Mouse (Mus musculus) erythroblast, embryonic 14.5 days (primary cell): ENCODE data around the gene Nuak2. TPM values are rescaled to one million over a fixed set of nuclear protein-coding genes. Genes with fewer than 3 reads are reported as not detected.

Source experiments
- H3K27me3 ChIP-seq: 2 replicates; pipeline ENCODE4 v1.6.1; 2012; ENCODE audit warnings: inconsistent platforms; ENCODE audit not compliant: control insufficient read depth
- H3K36me3 ChIP-seq: 2 replicates; pipeline ENCODE4 v1.6.1; 2012; ENCODE audit warnings: mild to moderate bottlenecking, inconsistent platforms; ENCODE audit not compliant: control insufficient read depth
- H3K4me1 ChIP-seq: 2 replicates; pipeline ENCODE4 v1.6.1; 2012; ENCODE audit warnings: inconsistent platforms; ENCODE audit not compliant: control insufficient read depth
- H3K4me3 ChIP-seq: replicated peaks from 2 replicates; pipeline ENCODE3; 2012; ENCODE audit warnings: moderate library complexity, mild to moderate bottlenecking, inconsistent platforms
- H3K9me3 ChIP-seq: 2 replicates; pipeline ENCODE4 v1.6.1; 2012; ENCODE audit warnings: low read length, inconsistent platforms, mixed read lengths; ENCODE audit not compliant: control insufficient read depth
- GATA1 ChIP-seq: IDR thresholded peaks from 2 replicates; pipeline ENCODE4 v1.6.1; 2012; ENCODE audit warnings: low read length, inconsistent platforms, mixed read lengths
- TAL1 ChIP-seq: IDR thresholded peaks from 3 replicates; pipeline ENCODE4 v1.6.1; 2012; ENCODE audit warnings: low read length, inconsistent platforms, mixed read lengths
- polyA plus RNA-seq: library from polyadenylated mRNA; stranded (reverse); fragments of >175 nt; gene quantifications from 2 replicates; pipeline ENCODE4 v1.2.3, GENCODE M21; 2012

Gene Nuak2
- polyA plus RNA-seq, 1 experiment = not detected

GRCm38 (mm10) chr1:132306160-132306559 is 9.8 kb upstream of the Nuak2 start:
- H3K4me3 ChIP-seq = no peak overlapping the region
- H3K36me3 ChIP-seq = no peaks in the 10 kb centered on the region
- H3K9me3 ChIP-seq = no peaks in the 10 kb centered on the region
- no peak for TF ChIP-seq TAL1
- no peak for TF ChIP-seq GATA1
- H3K4me1 ChIP-seq = no peaks in the 10 kb centered on the region
- H3K27me3 ChIP-seq = peaks cover 44% of the 10 kb centered on the region

GRCm38 (mm10) chr1:132306808-132307207 is 9.1 kb upstream of the Nuak2 start:
- no peak for TF ChIP-seq TAL1
- TF ChIP-seq GATA1 = no peak
- H3K27me3 ChIP-seq = peaks cover 44% of the 10 kb centered on the region

GRCm38 (mm10) chr1:132307962-132308361 is 8.0 kb upstream of the Nuak2 start:
- peaks cover 47% of the 10 kb centered on the region for H3K27me3 ChIP-seq
- H3K4me1 ChIP-seq = peaks cover 2% of the 10 kb centered on the region; the same call in 1 of the 2 replicates
- TF ChIP-seq TAL1 (no peak), GATA1 (no peak)
- H3K36me3 ChIP-seq = no peaks in the 10 kb centered on the region
- no peaks in the 10 kb centered on the region for H3K9me3 ChIP-seq
- H3K4me3 ChIP-seq = no peak overlapping the region

More at GRCm38 (mm10) chr1:132306808-132307207, 9.1 kb upstream of the Nuak2 start:
- no peaks in the 10 kb centered on the region for H3K4me1 ChIP-seq
- H3K36me3 ChIP-seq = no peaks in the 10 kb centered on the region
- H3K9me3 ChIP-seq = no peaks in the 10 kb centered on the region
- no peak overlapping the region for H3K4me3 ChIP-seq

- Histone ChIP-seq H3K4me3 (no peak overlapping the region), H3K36me3 (no peaks in the 10 kb centered on the region), H3K27me3 (peaks cover 50% of the 10 kb centered on the region), H3K4me1 (peaks cover 2% of the 10 kb centered on the region; the same call in 1 of the 2 replicates), H3K9me3 (no peaks in the 10 kb centered on the region)
- TF ChIP-seq TAL1 (no peak), GATA1 (no peak)
Measured at GRCm38 (mm10) chr1:132308674-132309073, 7.3 kb upstream of the Nuak2 start.

- Histone ChIP-seq H3K27me3 (peaks cover 65% of the 10 kb centered on the region), H3K36me3 (no peaks in the 10 kb centered on the region), H3K4me3 (no peak overlapping the region), H3K9me3 (peaks cover 2% of the 10 kb centered on the region), H3K4me1 (peaks cover 4% of the 10 kb centered on the region)
- TF ChIP-seq TAL1 (no peak), GATA1 (no peak)
Measured at GRCm38 (mm10) chr1:132310754-132311153, 5.2 kb upstream of the Nuak2 start.

- peaks cover 70% of the 10 kb centered on the region for H3K27me3 ChIP-seq
- H3K9me3 ChIP-seq = peaks cover 5% of the 10 kb centered on the region
- peaks cover 10% of the 10 kb centered on the region for H3K4me1 ChIP-seq
- TF ChIP-seq GATA1 (no peak), TAL1 (no peak)
- no peak overlapping the region for H3K4me3 ChIP-seq
- H3K36me3 ChIP-seq = no peaks in the 10 kb centered on the region
Measured at GRCm38 (mm10) chr1:132311174-132311859, 4.6 kb upstream of the Nuak2 start.

- Histone ChIP-seq H3K4me3 (no peak overlapping the region), H3K36me3 (no peaks in the 10 kb centered on the region), H3K4me1 (peaks cover 12% of the 10 kb centered on the region), H3K9me3 (peaks cover 5% of the 10 kb centered on the region), H3K27me3 (peaks cover 77% of the 10 kb centered on the region)
- TF ChIP-seq TAL1 (no peak), GATA1 (no peak)
Measured at GRCm38 (mm10) chr1:132312043-132312442, 3.9 kb upstream of the Nuak2 start.

DNA sequence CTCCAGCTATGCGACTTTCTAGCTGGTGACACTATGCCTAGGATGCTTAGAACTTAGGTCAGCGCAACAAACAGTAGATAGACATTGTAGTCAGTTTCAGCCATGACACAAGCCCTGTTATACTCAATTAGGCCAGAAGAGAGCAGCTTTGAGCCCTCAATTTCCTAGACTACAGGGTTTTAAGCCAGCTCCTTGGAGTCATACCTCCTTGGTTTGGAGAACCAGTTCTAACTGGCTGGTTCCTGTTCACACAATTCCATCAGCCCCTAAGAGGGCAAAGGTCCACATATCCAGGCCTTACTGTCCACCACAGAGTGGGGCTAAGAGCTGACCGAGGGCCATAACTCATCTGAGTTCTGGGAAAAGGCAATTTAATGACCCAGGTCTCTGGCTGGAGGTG is 3.2 kb upstream of the Nuak2 start:
- Histone ChIP-seq H3K9me3 (peaks cover 5% of the 10 kb centered on the region), H3K4me3 (no peak overlapping the region), H3K4me1 (peaks cover 12% of the 10 kb centered on the region)

GRCm38 (mm10) chr1:132316625-132316994 is 684 bp downstream of the Nuak2 start:
- TF ChIP-seq TAL1 = no peak
- no peak for TF ChIP-seq GATA1
- Histone ChIP-seq H3K27me3 (peaks cover 80% of the 10 kb centered on the region), H3K9me3 (peaks cover 5% of the 10 kb centered on the region), H3K4me3 (peak overlapping the region; percentile 55), H3K4me1 (peaks cover 12% of the 10 kb centered on the region), H3K36me3 (no peaks in the 10 kb centered on the region)

More for the DNA sequence above, 3.2 kb upstream of the Nuak2 start:
- no peak for TF ChIP-seq TAL1
- TF ChIP-seq GATA1 = no peak
- H3K27me3 ChIP-seq = peaks cover 80% of the 10 kb centered on the region
- no peaks in the 10 kb centered on the region for H3K36me3 ChIP-seq

DNA sequence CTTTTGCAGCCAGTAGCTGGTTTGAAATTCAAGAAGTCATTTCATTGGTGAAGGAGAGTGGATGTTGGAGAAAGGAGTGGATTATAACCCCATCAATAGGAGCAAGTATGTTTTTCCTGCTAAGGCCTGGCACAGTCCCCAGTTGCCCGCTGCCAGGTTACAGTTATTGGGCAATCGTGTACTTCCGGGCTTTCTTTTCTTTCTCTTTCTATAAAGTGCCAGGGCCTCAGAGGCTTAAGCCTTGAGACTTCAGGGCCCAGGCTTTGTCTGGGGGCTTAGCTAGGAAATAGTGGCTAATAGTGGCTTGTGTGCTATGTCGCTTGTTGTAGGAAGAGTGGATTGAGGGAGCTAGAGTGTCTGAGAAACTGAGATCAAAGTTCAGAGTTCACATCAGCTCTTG is 1.5 kb downstream of the Nuak2 start:
- no peak for TF ChIP-seq TAL1
- no peak for TF ChIP-seq GATA1
- H3K4me3 ChIP-seq = no peak overlapping the region
- peaks cover 5% of the 10 kb centered on the region for H3K9me3 ChIP-seq

More for the DNA sequence above, 1.5 kb downstream of the Nuak2 start:
- Histone ChIP-seq H3K4me1 (peaks cover 12% of the 10 kb centered on the region), H3K36me3 (no peaks in the 10 kb centered on the region), H3K27me3 (peaks cover 72% of the 10 kb centered on the region)
